ENCODE assay signal across 10 mouse cellular contexts in genomic region chrX:77741383-77741782, GRCm38 (mm10). TPM values are rescaled to one million over a fixed set of nuclear protein-coding genes. Genes with fewer than 3 reads are reported as not detected.
DNase-seq lines count a peak whose midpoint lies in the region; ATAC-seq and TF ChIP-seq lines count a peak whose summit lies in the region.
"Had no signal": no experiment of that assay in that cellular context is flagged by ENCODE, and none has a peak within 500 bp of the region (broad histone marks: within the 10 kb centered on the region; RNA-seq: fewer than 3 reads in every experiment).

No protein-coding gene starts in this region.

- H3K9ac ChIP-seq in heart, adult 2 months (ENCODE audit: low read depth, low read length): no peak overlapping the region
- H3K9ac ChIP-seq in heart, embryonic 12.5 days: no peak overlapping the region
- H3K9ac ChIP-seq: embryonic facial prominence, embryonic 13.5 days; lung, embryonic 15.5 days had no signal

- H3K27ac ChIP-seq in heart, adult 2 months: no peak overlapping the region
- no peak overlapping the region for H3K27ac ChIP-seq in heart, embryonic 12.5 days (ENCODE audit: poor library complexity, severe bottlenecking)
- H3K27ac ChIP-seq: embryonic facial prominence, embryonic 13.5 days; lung, embryonic 15.5 days had no signal

- no peaks in the 10 kb centered on the region for H3K4me1 ChIP-seq in heart, adult 2 months (ENCODE audit: control insufficient read depth, insufficient read depth, low read length)
- H3K4me1 ChIP-seq in heart, embryonic 12.5 days (replicated peaks): no peaks in the 10 kb centered on the region
- H3K4me1 ChIP-seq: embryonic facial prominence, embryonic 13.5 days; lung, embryonic 15.5 days had no signal

- no peak overlapping the region for H3K4me3 ChIP-seq in heart, adult 2 months
- H3K4me3 ChIP-seq in heart, embryonic 12.5 days: no peak overlapping the region
- H3K4me3 ChIP-seq: embryonic facial prominence, embryonic 13.5 days; lung, embryonic 15.5 days had no signal

- no peaks in the 10 kb centered on the region for H3K9me3 ChIP-seq in heart, embryonic 12.5 days (replicated peaks)
- H3K9me3 ChIP-seq: embryonic facial prominence, embryonic 13.5 days; lung, embryonic 15.5 days had no signal

- no peaks in the 10 kb centered on the region for H3K36me3 ChIP-seq in heart, adult 2 months (ENCODE audit: control insufficient read depth, insufficient read depth, low read length)
- H3K36me3 ChIP-seq in heart, embryonic 12.5 days: no peaks in the 10 kb centered on the region
- H3K36me3 ChIP-seq in splenic B cell, adult 2 months (ENCODE audit: control insufficient read depth, insufficient read depth, low read length, poor library complexity, severe bottlenecking): no peaks in the 10 kb centered on the region
- H3K36me3 ChIP-seq: embryonic facial prominence, embryonic 13.5 days; lung, embryonic 15.5 days had no signal

- no peak overlapping the region for H3K4me2 ChIP-seq in heart, embryonic 12.5 days
- H3K4me2 ChIP-seq: embryonic facial prominence, embryonic 13.5 days; lung, embryonic 15.5 days had no signal

- TF ChIP-seq CTCF in heart, adult 2 months (IDR thresholded peaks at IDR 0.05): peak; percentile 81

- DNase-seq in heart, adult 2 months: peak in 1 of 2 experiments; percentile 12
- peak; percentile 33 for DNase-seq in urinary bladder, postnatal 14 days (ENCODE audit: low spot score)
- DNase-seq in urinary bladder, adult 18-20 months (ENCODE audit: low spot score in 2 of 2): no peak
- DNase-seq in c-Kit-positive CD71-positive TER-119-positive erythroid progenitor cells, embryonic 14.5 days (ENCODE audit: low spot score): peak; percentile 1
- peak; percentile 44 to 63 for DNase-seq in kidney, postnatal 36 days
- peak; percentile 54 for DNase-seq in splenic B cell, adult 2 months (ENCODE audit: low read depth, low spot score)
- no peak for DNase-seq in urinary bladder, postnatal 4 days (ENCODE audit: low spot score in 2 of 2)

- 8% methylated on average over 1 of the region's 1 CpGs for WGBS in heart, adult 2 months
- 22% methylated on average over 1 of the region's 1 CpGs for WGBS in heart, embryonic 12.5 days

- intact Hi-C loops in heart, adult 2 months (cut with DNase I): loop anchor here (1.0 kb wide), 1 partner anchor 67 kb away; no protein-coding TSS in a partner anchor

- no peaks in the 10 kb centered on the region for H3K27me3 ChIP-seq in heart, adult 2 months (ENCODE audit: control insufficient read depth, insufficient read depth, low read length)
- H3K27me3 ChIP-seq in heart, embryonic 12.5 days (replicated peaks): no peaks in the 10 kb centered on the region
- H3K27me3 ChIP-seq in splenic B cell, adult 2 months (ENCODE audit: control insufficient read depth, insufficient read depth, low read length, poor library complexity, severe bottlenecking): no peaks in the 10 kb centered on the region
- H3K27me3 ChIP-seq: embryonic facial prominence, embryonic 13.5 days; lung, embryonic 15.5 days had no signal

- ATAC-seq in heart, embryonic 12.5 days (ENCODE audit: insufficient number of reproducible peaks, low FRiP score): no peak

- no peak for TF ChIP-seq POLR2A in heart, adult 2 months (IDR thresholded peaks at IDR 0.05; ENCODE audit: insufficient read depth, low read depth, low read length)

- no peaks in the 10 kb centered on the region for H3K79me2 ChIP-seq in heart, adult 2 months (replicated peaks; ENCODE audit: control insufficient read depth, insufficient read depth, low read length)

- no peak for TF ChIP-seq EP300 in heart, adult 2 months (IDR thresholded peaks at IDR 0.05; ENCODE audit: insufficient read depth, low read depth, low read length)

RNA-seq across cellular contexts. Expression of gene Prkx, which starts 54.7 kb away (rescaled TPM):
- 10 to 100 TPM; 14.4 to 16.8 TPM for total RNA-seq in heart, adult 2 months (2021)
- 6.9 and 10.7 TPM in 2 replicates for polyA plus RNA-seq in heart, adult 2 months (2012; rRNA removed)
- polyA plus RNA-seq in heart, embryonic 12.5 days (2016; fragmentation: Nextera tagmentation; extraction: Ambion mirVana): 11.4 and 12.7 TPM in 2 replicates

Comparison
In these comparisons a context has a peak if more than half of its experiments do, and no peak if none do; other contexts are left out.
1. DNase-seq: peak in urinary bladder, postnatal 14 days (single experiment), c-Kit-positive CD71-positive TER-119-positive erythroid progenitor cells, embryonic 14.5 days (single experiment), kidney, postnatal 36 days (2 of 2) and splenic B cell, adult 2 months (single experiment); none in urinary bladder, adult 18-20 months (0 of 2) and urinary bladder, postnatal 4 days (0 of 2).